Mouse (Mus musculus): ENCODE results near the gene Sorbs1. TPM values are rescaled to one million over a fixed set of nuclear protein-coding genes. Genes with fewer than 3 reads are reported as not detected.
A peak's percentile ranks its signal among the peaks of the same experiment; 100 is the strongest.

Sorbs1 gene
- polyA plus RNA-seq, 1 experiment from 2014 or later, result 107 TPM

- WGBS, result 77% methylated on average over 8 of the region's 8 CpGs
- Histone ChIP-seq H3K9me3 (no peaks in the 10 kb centered on the region), H3K4me3 (peak overlapping the region; percentile 2; the same call in 1 of the 2 replicates), H3K4me2 (replicated peaks) (peak overlapping the region; percentile 82), H3K36me3 (no peaks in the 10 kb centered on the region), H3K4me1 (peaks cover 27% of the 10 kb centered on the region), H3K27me3 (replicated peaks) (no peaks in the 10 kb centered on the region), H3K9ac (no peak overlapping the region), H3K27ac (no peak overlapping the region)
- ATAC-seq (ENCODE audit: low FRiP score, low read depth), result no peak
Measured at GRCm38 (mm10) chr19:40511100-40511439, 2.5 kb downstream of the Sorbs1 start.

GRCm38 (mm10) chr19:40510387-40511099 is 3.0 kb downstream of the Sorbs1 start:
- Histone ChIP-seq H3K4me1 (peaks cover 27% of the 10 kb centered on the region), H3K27me3 (replicated peaks) (no peaks in the 10 kb centered on the region), H3K9me3 (no peaks in the 10 kb centered on the region), H3K4me2 (replicated peaks) (peak overlapping the region; percentile 82), H3K4me3 (no peak overlapping the region), H3K9ac (0 out of 2 replicates have a peak overlapping the region, but pooled peaks have one; percentile 18), H3K36me3 (no peaks in the 10 kb centered on the region), H3K27ac (no peak overlapping the region)
- 77% methylated on average over 13 of the region's 13 CpGs for WGBS
- no peak for ATAC-seq (ENCODE audit: low FRiP score, low read depth)

- no peak overlapping the region for H3K9ac ChIP-seq
- ATAC-seq (ENCODE audit: low FRiP score, low read depth), result no peak
- WGBS, result 73% methylated on average over 2 of the region's 2 CpGs
- H3K27ac ChIP-seq, result no peak overlapping the region
- H3K4me3 ChIP-seq, result no peak overlapping the region
- no peaks in the 10 kb centered on the region for H3K9me3 ChIP-seq
- no peak overlapping the region for H3K4me2 ChIP-seq (replicated peaks)
- H3K36me3 ChIP-seq, result 0 out of 2 replicates have a peak, but pooled peaks cover 4% of the 10 kb centered on the region
- peaks cover 27% of the 10 kb centered on the region for H3K4me1 ChIP-seq
- no peaks in the 10 kb centered on the region for H3K27me3 ChIP-seq (replicated peaks)
Measured at GRCm38 (mm10) chr19:40509274-40509673, 4.3 kb downstream of the Sorbs1 start.

GRCm38 (mm10) chr19:40508851-40509250 is 4.7 kb downstream of the Sorbs1 start:
- no peak for ATAC-seq (ENCODE audit: low FRiP score, low read depth)
- no peaks in the 10 kb centered on the region for H3K27me3 ChIP-seq (replicated peaks)
- 56% methylated on average over 2 of the region's 2 CpGs for WGBS
- no peak overlapping the region for H3K4me2 ChIP-seq (replicated peaks)
- H3K4me3 ChIP-seq, result no peak overlapping the region
- 0 out of 2 replicates have a peak, but pooled peaks cover 4% of the 10 kb centered on the region for H3K36me3 ChIP-seq
- H3K9ac ChIP-seq, result no peak overlapping the region
- peaks cover 27% of the 10 kb centered on the region for H3K4me1 ChIP-seq
- no peaks in the 10 kb centered on the region for H3K9me3 ChIP-seq
- no peak overlapping the region for H3K27ac ChIP-seq

GRCm38 (mm10) chr19:40506965-40507364 is 6.6 kb downstream of the Sorbs1 start:
- peaks cover 21% of the 10 kb centered on the region for H3K4me1 ChIP-seq
- H3K36me3 ChIP-seq, result 0 out of 2 replicates have a peak, but pooled peaks cover 4% of the 10 kb centered on the region
- WGBS, result 98% methylated on average over 3 of the region's 3 CpGs
- no peak overlapping the region for H3K9ac ChIP-seq
- H3K9me3 ChIP-seq, result no peaks in the 10 kb centered on the region
- H3K27ac ChIP-seq, result no peak overlapping the region
- no peak for ATAC-seq (ENCODE audit: low FRiP score, low read depth)
- H3K27me3 ChIP-seq (replicated peaks), result no peaks in the 10 kb centered on the region
- H3K4me2 ChIP-seq (replicated peaks), result no peak overlapping the region
- H3K4me3 ChIP-seq, result no peak overlapping the region

- 92% methylated on average over 7 of the region's 7 CpGs for WGBS
- Histone ChIP-seq H3K4me1 (0 out of 2 replicates have a peak, but pooled peaks cover 11% of the 10 kb centered on the region), H3K27ac (no peak overlapping the region), H3K4me3 (no peak overlapping the region), H3K36me3 (0 out of 2 replicates have a peak, but pooled peaks cover 4% of the 10 kb centered on the region), H3K4me2 (replicated peaks) (no peak overlapping the region), H3K9ac (no peak overlapping the region), H3K27me3 (replicated peaks) (no peaks in the 10 kb centered on the region), H3K9me3 (no peaks in the 10 kb centered on the region)
- no peak for ATAC-seq (ENCODE audit: low FRiP score, low read depth)
Measured at GRCm38 (mm10) chr19:40504336-40504735, 9.2 kb downstream of the Sorbs1 start.

- Histone ChIP-seq H3K9me3 (no peaks in the 10 kb centered on the region), H3K27me3 (replicated peaks) (no peaks in the 10 kb centered on the region), H3K4me1 (peaks cover 18% of the 10 kb centered on the region; the same call in 1 of the 2 replicates), H3K4me2 (replicated peaks) (no peak overlapping the region), H3K9ac (no peak overlapping the region), H3K4me3 (no peak overlapping the region), H3K36me3 (peaks cover 4% of the 10 kb centered on the region), H3K27ac (no peak overlapping the region)
- no peak for ATAC-seq (ENCODE audit: low FRiP score, low read depth)
- 70% methylated on average over 11 of the region's 11 CpGs for WGBS
Measured at GRCm38 (mm10) chr19:40499940-40500737, 13.4 kb downstream of the Sorbs1 start.

GRCm38 (mm10) chr19:40499141-40499540 is 14.4 kb downstream of the Sorbs1 start:
- Histone ChIP-seq H3K27me3 (replicated peaks) (no peaks in the 10 kb centered on the region), H3K4me1 (peaks cover 18% of the 10 kb centered on the region; the same call in 1 of the 2 replicates), H3K27ac (0 out of 2 replicates have a peak overlapping the region, but pooled peaks have one; percentile 21), H3K4me3 (no peak overlapping the region), H3K4me2 (replicated peaks) (no peak overlapping the region), H3K9me3 (no peaks in the 10 kb centered on the region), H3K36me3 (no peaks in the 10 kb centered on the region; the same call in none of the 2 replicates), H3K9ac (no peak overlapping the region)
- ATAC-seq (ENCODE audit: low FRiP score, low read depth), result no peak
- 81% methylated on average over 8 of the region's 8 CpGs for WGBS

- no peak overlapping the region for H3K27ac ChIP-seq
- H3K36me3 ChIP-seq, result no peaks in the 10 kb centered on the region; the same call in none of the 2 replicates
- H3K27me3 ChIP-seq (replicated peaks), result no peaks in the 10 kb centered on the region
- H3K4me2 ChIP-seq (replicated peaks), result no peak overlapping the region
- no peak overlapping the region for H3K9ac ChIP-seq
- ATAC-seq (ENCODE audit: low FRiP score, low read depth), result no peak
- H3K4me1 ChIP-seq, result peaks cover 21% of the 10 kb centered on the region
- no peak overlapping the region for H3K4me3 ChIP-seq
- 48% methylated on average over 6 of the region's 6 CpGs for WGBS
- no peaks in the 10 kb centered on the region for H3K9me3 ChIP-seq
Measured at GRCm38 (mm10) chr19:40498162-40498725, 15.3 kb downstream of the Sorbs1 start.

GRCm38 (mm10) chr19:40496509-40497267 is 16.9 kb downstream of the Sorbs1 start:
- Histone ChIP-seq H3K27me3 (replicated peaks) (no peaks in the 10 kb centered on the region), H3K27ac (no peak overlapping the region)
- WGBS, result 94% methylated on average over 11 of the region's 11 CpGs

GRCm38 (mm10) chr19:40496071-40496470 is 17.5 kb downstream of the Sorbs1 start:
- Histone ChIP-seq H3K27ac (no peak overlapping the region), H3K9ac (no peak overlapping the region), H3K4me3 (no peak overlapping the region), H3K36me3 (no peaks in the 10 kb centered on the region; the same call in none of the 2 replicates), H3K4me1 (peaks cover 34% of the 10 kb centered on the region), H3K27me3 (replicated peaks) (no peaks in the 10 kb centered on the region), H3K4me2 (replicated peaks) (no peak overlapping the region), H3K9me3 (no peaks in the 10 kb centered on the region)
- WGBS, result 89% methylated on average over 4 of the region's 4 CpGs
- no peak for ATAC-seq (ENCODE audit: low FRiP score, low read depth)

More at GRCm38 (mm10) chr19:40496509-40497267, 16.9 kb downstream of the Sorbs1 start:
- no peak for ATAC-seq (ENCODE audit: low FRiP score, low read depth)
- Histone ChIP-seq H3K36me3 (no peaks in the 10 kb centered on the region; the same call in none of the 2 replicates), H3K4me2 (replicated peaks) (no peak overlapping the region), H3K4me3 (no peak overlapping the region), H3K4me1 (peaks cover 34% of the 10 kb centered on the region), H3K9ac (no peak overlapping the region), H3K9me3 (no peaks in the 10 kb centered on the region)
